Mouse (Mus musculus) cerebellum, adult 2 months (tissue): ENCODE results near the gene Angptl4.

Source experiments
- CTCF ChIP-seq: fragments of 200-500 bp; IDR thresholded peaks from 2 replicates; pipeline ENCODE4 v1.5.1; 2011; ENCODE audit warnings: low read depth, mild to moderate bottlenecking, control low read depth, low read length, moderate library complexity, borderline replicate concordance; ENCODE audit not compliant: insufficient read depth
- POLR2A ChIP-seq: fragments of 200-500 bp; IDR thresholded peaks from 2 replicates; pipeline ENCODE4 v1.6.1; 2011; ENCODE audit warnings: low read length, control low read depth, borderline replicate concordance; ENCODE audit not compliant: insufficient read depth

- TF ChIP-seq POLR2A = no peak
- no peak for TF ChIP-seq CTCF
Measured at GRCm38 (mm10) chr17:33729215-33729614, 52.4 kb downstream of the Angptl4 start.
